Mouse (Mus musculus) liver, postnatal 0 days (tissue): ENCODE data around the gene Sh2b2.

ENCODE experiments used
- CTCF ChIP-seq: sonication (generic); IDR thresholded peaks from 2 replicates; pipeline ENCODE4 v1.5.1; 2016; ENCODE audit warnings: antibody characterized with exemption, low read depth
- EP300 ChIP-seq: IDR thresholded peaks from 2 replicates; pipeline ENCODE4 v1.6.1; 2016; ENCODE audit warnings: antibody characterized with exemption, low read depth, mild to moderate bottlenecking

DNA sequence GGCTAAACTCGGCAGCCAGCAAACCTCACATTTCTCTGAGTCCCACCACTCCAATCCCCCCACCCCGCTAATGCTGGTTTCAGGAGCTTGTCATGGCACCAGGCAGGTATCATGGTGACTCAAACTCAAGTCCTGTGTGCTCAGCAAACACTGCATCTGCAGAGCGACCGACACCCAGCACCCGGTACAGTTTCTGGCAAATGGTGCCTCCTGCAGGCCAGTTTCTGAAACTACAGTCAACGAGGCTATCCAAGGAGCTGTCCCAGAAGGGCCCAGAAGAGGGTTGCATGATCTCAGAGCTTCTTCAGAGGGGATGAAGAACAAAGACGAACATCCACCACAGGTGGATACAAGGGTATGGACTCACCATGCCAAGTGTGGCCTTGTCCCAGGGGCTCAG is 4.6 kb upstream of the Sh2b2 start:
- TF ChIP-seq CTCF, result peak; percentile 69
- no peak for TF ChIP-seq EP300
